Mouse (Mus musculus) embryo, embryonic 11.5 days (tissue): Measurements from ENCODE around the gene Pde4dip.

Experiments
- DNase-seq: peaks from one replicate; pipeline ENCODE4 v3.0.0-alpha.2; 2012; ENCODE audit warnings: low read depth, low spot score

Gene Pde4dip

DNA sequence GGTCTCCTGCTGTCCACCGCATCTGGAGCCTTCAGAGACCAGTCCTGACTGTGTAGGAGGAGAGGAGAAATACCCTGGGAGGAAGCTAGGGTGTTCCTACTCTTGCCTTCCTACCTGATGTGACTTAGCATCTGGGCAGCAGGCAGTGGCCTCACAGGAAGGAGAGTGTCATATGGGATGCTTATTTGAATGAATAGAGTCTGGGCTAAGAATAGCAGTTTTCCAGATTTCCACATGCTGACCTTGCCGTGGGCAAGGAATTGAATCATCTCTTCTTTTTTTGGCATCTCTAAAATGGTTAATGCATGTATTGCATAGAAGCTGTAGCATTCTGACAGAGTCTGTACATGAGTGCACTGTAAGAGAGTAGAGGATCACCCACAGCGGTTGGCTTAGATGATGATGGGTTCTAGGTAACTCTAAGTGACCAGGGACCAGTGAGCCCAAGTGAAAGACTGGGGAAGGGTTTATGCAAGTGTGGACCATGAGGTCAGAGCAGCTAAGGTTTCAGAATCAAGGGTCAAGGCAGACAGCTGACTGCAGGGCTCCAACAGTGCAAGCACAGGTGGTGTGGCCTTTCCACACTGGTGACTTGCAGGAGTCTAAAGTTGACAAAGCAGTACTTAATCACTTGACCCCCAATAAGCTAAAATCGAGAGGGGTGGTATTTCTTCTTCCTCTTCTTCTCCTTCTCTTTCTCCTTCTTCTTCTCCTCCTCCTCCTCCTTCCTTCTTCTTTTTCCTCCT, 202.0 kb downstream of the Pde4dip start:
- no peak for DNase-seq

DNA sequence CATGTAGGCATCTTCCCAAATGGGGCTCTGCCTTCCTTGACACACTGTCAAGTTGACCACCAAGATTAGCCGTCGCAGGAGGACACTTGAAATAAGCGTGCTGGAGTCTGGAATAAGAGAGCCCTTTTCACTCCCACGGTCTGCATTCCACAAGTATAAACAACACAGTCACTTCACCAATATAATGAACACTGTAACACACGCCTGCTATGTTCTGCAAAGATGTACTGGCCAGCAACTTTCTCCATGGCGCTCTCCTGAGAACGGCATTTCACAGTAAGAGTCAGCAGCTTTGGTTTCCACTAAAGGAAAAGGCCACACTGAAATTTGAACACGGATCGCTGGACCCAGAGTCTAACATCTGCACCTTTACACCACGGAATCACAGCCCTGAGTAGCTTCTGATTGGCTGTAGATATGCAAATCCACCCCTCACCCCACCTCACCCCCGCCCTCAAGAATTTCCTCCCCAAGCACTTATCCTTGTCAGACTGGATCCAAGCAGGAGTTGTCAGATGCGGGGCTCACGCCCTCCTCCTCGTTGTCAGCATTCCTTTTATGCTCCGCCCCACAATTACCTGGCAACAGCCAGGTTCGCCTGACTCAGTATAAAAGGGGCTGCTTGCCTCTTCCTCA, 204.8 kb downstream of the Pde4dip start:
- DNase-seq, result peak; percentile 9

DNA sequence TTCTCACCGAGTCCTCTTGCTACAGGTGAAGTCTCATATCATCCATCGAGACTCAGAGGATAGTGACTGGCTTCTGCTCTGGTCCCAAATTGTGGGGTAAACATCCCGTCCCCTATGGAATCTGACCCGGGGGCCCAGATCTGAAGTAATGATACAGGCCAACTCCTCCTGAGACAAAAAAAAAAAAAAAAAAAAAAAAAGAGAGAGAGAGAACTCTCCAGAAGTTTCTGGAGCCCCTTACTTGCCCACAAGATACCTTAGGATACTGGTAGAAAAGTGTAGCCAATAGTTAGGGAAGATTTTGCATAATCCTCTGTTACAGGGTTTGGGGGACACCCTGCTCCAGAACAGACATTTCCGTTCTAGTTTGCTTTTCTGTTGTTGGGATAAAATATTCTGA, 205.9 kb downstream of the Pde4dip start:
- DNase-seq, result no peak

DNA sequence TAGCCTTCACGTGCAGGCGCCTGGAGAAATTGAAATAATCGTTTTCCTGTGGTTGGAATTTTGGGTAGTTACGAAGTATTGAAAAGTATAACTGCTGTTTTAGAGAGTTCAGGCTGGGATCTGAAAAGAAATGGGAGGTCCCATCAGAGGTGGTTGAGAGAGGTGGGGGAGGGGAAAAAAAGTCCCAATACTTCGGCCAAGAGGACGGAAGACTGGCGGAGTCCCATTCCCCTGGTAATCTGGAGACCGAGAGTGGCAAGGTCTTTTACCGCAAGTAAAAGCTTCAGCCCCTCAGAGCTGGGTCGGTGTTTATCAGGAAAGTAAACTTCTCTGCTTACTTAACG, 206.4 kb downstream of the Pde4dip start:
- DNase-seq, result no peak

DNA sequence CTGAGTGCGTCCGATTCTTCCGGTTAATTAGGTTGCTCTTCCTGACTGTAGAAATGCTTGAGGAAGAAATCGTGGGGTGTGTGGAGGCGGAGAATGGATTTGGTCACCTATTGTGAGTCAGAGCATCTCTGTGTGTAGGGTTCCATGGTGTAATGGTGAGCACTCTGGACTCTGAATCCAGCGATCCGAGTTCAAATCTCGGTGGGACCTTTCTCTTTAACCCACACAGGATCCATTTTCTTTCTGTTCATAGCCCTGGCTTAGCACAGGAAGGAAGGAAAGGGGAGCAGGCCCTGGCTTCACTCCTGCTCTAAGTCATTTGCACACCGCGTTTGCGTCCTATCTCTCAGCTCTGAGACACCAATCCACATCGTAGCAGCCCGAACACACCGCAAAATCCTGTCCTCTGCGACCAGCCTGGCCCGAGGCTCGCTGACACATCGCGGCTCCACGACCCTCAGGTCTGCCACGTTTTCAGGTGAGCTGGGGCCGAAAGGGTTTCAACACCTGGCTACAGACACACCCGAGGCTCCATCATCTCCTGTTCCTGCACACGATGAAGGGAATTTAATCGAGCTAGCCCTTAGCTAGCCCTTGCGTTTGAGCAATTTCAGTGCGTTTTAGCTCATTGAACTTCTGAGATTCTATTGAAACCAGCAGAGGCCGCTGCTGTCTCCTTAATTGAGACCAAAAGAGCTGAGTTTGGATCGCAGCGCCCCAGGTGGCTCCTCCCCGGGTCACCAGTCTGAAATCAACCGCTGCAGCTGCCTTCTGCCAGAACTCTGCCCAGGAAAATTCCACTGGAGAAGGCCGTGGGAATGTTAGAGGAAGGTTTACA, 207.0 kb downstream of the Pde4dip start:
- peak; percentile 57 for DNase-seq

DNA sequence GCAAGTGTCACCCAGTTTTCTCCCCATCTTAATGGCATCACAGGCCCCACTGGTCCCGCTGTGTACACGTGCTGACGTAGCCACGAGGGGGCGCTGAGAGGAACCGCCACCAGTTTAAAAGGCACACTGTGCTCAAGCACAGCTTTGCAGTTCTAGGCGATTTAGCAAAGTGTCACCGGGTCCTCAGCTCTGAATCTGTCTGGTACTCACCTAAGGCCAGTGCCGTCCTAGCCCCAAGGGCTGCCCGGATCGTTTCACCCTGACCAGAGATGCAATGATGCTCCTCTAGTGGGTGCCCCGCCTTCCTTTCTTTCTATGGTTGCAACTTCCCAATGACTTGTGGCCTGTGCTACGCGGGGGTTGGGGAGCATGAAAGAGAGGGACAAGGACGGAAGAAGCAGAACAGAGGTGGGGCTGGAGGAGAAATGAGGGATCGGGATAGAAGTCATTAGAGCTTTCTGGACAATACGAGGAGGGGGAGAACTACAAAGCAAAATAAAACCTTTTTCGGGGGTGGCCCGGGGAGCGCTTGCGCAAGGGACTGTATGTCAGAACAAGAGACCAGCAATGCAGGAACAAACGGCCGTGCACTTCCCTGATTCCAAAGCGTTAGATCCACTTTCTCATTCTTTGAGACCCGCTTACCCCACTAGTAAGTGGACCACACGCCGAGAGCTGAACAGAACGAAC, 207.7 kb downstream of the Pde4dip start:
- peak; percentile 37 for DNase-seq

DNA sequence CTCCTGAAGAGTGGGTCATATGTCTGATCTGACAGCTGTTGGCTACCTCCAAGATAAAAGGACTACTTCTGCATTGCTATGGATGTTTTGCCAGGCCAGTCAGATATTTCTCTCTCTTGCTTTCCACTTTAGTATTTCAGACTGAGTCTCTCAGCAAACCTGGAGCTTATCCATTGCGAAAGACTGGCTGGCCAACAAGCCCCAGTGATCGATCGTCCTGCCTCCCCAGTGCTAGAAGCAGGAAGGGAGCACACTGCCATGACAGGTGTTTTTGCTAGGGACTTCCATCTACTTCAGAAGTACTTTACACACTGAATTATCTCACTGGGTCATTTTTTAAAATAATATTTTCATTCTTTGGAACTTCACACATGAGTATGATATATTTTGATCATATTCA, 210.1 kb downstream of the Pde4dip start:
- no peak for DNase-seq

DNA sequence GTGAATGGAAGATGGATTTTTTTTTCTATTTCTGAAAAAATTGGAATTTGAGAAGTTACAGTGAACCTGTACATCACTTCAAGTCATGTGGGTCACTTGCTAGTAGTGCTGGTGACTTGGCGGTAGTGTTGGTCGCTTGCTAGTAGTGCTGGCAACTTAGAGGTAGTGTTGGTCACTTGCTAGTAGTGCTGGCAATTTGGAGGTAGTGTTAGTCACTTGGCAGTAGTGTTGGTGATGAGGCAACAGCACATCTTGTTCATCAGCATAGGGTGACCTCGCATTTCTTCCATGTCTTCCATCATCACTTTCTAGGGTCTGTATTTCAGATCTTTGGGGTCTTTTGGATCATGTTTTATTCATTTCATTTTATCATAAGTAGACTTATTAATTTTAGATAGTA, 212.4 kb downstream of the Pde4dip start:
- no peak for DNase-seq

DNA sequence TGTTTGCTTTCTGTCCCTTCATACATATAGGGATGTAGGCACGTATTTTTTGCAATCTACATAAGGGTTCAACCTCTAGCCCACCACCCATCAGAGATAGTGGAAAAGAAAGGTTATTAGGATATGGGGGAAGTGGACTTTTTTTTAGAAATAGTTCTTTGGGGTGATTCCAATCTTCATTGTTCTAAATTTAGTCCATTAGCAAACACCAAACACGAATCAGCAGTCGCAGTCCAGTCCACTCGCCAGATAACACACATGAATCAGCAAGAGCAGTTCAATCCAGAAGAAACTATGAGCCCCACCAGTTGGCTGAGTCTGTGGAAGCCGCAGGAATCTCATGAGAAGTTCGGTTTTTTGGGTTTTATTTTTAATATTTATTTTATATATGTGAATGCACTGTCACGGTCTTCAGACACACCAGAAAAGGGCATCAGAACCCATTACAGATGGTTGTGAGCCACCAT, 213.8 kb downstream of the Pde4dip start, which contains the start of gene Gm17651:
TSS of gene Gm17651 (minus strand) at position 51 of the 467 bp plus-strand sequence.
- DNase-seq, result no peak

DNA sequence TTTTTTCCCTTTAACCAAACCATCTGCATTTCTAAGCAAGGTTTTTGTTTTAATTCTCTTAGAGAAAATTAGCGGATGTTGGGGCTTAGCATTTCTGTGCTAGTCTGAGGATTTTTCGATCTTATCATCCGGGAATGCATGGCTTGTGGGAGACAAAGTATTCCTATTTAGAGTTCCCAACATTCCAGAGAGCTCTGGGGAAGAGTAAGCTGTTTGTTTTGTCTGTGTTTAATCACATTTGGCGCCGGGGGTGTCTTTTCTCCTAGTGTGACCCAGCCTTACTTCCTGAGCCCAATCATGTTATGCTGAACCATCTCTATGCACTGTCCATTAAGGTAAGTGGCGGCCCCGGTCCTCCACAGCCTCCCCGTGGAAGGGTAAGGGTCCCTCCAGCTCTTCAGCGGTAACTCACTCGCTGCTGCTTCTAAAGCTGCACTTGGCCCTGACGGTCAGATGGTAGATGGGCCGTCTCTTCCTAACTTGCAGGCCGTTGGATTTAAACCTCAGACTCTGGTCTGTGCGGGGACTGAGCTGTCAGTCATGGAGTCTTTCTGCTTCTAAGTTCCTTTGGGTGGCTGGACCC, 221.3 kb downstream of the Pde4dip start:
- no peak for DNase-seq

DNA sequence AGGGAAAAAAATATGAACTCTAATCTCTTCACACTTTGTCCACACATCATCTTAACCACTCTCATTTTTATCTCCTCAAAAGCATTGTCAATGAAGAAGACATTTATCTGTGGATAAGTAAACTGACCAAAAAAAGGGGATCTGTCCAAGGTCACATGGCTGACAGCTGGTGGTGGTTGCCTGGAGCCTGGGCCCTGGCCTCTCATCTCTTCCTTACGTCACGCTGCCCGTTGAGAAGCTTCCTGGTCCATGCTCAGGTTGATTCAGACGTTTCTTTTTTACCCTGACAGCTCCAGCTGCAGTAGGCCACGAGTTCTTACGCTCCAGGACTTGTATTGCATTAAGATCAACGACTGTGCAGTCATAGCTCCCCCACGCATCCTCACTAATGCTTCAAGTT, 222.4 kb downstream of the Pde4dip start:
- no peak for DNase-seq

DNA sequence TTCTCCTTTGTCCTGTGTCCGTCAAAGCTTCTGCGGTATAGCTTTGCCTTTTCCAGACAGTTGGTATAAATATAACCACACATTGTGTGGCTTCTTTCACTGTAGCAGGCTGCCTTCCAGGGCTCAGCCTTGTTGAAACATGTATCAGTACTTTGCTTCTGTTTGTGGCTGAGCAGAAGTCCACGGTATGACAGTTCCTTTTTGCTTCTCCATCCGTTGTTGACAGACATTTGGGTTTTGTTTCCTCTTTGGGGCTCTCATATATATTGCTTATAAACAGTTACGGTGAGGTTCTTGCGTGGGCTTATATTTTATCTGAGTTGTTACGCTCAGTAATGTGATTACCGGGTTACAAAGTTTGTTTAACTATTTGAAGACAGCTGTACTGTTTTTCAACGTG, 223.0 kb downstream of the Pde4dip start:
- DNase-seq, result no peak

DNA sequence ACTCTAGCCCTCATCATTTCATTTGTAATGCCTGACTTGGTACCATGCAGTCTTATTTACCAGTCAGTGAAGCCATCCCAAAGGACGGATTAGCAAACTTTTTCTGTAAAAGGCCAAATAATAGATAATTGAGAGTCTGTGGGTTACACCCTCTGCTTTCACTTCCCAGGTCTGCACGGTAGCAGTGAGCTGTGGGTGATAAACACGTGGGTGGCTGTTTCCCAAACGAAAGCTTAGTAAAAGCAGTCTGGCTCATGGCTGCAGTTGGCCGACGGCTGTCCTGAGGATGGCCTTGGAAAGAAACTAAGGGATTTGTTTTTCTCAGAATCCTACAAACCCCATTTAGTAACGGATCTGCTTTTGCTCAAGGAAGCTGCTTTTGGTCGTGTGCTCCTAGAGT, 227.3 kb downstream of the Pde4dip start:
- no peak for DNase-seq

DNA sequence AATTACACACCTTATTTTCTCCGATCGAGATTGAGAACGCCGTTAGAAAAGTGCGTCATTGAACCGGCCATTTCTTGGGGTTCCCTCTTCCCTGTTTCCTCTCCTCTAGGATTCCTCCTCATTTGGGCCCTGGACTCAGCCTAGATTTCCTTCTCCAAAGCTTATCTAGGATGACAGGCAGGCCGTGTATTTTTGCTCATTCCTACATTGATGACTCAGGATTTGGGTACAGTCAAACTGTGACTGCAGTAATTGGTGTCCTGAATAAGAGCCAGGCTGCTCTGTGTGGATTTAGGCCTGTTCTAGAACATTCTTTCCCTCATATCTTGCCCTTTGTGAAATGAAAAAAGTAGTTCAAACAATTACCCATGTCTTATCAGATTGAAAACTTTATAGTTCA, 228.8 kb downstream of the Pde4dip start:
- no peak for DNase-seq

DNA sequence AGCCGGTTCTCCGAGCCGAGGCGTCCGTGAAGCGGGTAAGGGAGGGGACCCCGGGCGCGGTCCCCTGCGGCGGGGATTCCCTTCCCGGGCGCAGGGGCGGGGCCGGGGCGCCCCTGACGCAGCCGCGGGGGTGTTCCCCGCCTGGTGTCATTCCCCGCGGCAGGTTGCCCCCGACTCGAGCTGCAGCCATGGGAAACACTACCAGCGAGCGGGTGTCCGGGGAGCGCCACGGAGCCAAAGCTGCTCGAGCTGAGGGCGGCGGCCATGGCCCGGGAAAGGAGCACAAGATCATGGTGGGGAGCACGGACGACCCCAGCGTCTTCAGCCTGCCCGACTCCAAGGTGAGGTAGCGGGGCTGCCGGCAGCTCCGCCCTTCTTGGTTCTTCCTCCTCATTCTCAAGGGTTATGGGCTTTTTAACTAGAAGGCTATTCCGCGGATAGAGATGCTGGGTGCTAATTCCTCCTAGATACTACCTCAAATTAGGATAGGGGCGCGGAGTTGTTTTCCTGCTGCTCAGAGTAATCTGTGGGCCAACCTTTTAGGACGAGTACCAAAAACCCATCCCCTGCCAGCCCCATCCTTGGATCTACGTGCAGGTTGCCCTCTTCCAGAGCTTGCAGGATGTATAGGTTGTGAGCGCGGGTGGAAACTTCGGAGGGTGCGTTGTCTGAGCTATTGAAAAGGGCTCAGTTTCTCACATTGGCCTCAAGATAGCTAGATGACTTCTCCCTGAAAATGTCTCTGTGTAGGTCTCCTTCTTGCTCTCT, 229.9 kb downstream of the Pde4dip start:
- no peak for DNase-seq

DNA sequence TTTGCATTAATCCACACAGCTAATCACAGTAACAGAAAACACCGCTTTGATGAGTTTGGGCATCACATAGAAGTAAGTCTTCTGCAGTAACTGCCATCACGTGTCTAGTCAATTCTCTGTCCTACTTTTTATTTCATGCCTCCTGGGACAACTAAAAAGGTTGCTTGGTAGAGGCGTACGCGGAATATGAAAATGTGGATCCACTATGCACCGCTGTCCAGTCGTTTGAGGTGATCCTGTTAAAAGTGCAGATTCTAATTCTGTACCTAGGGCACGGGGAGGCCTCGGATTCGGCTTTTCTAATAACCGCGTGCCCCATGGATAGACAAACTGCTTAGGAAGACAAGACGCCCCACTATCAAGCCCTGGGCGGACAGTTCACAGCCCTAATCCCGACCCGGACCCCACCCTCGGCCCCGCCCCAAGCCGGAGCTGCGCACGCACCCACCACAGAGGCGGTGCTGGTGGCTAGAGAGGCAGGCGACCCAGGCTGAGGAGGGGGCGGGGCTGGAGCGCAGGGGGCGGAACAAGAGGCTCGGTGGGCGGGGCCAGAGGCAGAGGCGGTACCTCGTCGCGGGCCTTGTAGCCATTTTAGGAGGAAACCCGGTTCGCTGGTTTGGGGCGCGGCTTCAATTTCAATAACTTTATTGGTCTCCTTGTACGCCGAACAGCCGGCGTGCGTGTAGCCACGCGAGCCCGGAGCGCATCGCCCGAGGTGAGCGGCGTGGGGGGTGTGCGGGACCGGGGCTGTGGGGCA, 230.7 kb downstream of the Pde4dip start, which contains the start of gene Prkab2:
TSS of gene Prkab2 (plus strand) at position 539 of the 757 bp plus-strand sequence.
- DNase-seq, result peak; percentile 94

DNA sequence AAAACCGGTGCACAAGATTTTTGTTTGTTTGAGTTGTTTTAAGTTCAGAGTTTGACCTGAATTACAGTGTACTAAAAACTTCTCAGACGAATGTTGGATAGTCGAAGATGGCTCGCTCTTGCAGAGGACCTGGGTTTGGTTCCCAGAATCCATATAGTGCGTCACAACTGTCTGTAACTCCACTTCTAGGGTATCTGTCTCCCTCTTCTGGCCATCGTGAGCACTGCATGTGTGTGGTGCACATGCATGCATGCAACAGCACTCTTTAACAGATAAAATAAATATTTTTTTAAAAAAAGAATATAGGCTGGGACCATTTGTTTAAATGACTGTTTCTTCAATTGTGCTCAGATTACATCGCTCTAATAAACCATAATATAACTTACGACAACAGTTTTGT, 233.6 kb downstream of the Pde4dip start:
- no peak for DNase-seq

DNA sequence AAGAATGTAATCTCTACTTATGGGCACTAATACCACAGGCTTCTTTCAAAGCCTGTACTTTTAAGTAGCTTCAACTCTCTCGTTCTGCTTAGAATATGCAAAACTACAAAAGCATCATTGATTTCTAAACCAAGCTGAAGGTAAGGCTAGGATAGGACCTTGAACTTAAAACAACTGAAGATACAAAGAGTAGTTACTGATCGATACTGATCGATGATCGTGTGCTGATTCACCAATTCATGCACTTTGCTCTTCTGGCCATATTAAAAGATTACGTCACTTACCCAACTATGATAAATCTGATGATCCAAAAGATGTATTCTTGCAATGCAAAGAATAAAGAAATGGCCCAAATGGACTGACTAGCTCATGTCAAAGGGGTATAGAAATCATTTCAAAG, 234.7 kb downstream of the Pde4dip start:
- DNase-seq, result no peak

DNA sequence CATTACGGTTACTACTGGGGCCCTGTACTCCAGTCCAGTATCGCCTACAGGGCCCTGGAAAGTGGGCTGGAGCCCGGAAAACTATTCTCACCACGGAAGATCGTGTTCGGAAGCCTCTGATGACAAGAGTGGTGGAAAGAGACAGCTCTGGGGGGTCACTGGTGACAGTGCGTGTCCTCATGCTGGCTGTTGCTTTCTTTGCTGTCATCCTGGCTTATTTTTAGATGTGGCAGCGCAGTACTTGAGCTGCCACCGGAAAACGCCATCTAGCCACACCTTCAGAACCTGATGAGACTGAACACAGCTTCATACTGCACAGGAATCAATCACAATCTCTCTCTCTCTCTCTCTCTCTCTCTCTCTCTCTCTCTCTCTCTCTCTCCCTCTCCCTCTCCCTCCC, 236.9 kb downstream of the Pde4dip start:
- DNase-seq, result no peak

DNA sequence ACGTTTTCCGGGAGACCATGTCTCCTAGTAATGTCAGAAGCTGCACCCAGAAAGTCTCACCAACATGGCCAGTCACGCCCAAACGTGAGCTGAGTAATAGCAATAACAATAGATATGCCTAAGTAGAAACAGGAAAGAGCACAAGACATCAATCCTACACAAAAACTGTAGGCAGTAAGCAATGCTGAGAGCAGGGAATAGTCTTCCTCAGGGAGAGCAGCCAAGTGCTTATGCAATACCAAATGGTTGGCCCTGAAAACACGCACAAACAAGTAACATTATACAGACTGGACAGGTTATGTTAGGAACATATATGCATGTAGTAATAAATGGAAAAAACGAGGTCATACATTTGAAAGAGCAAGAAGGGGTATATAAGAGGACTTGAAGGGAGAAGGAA, 239.0 kb downstream of the Pde4dip start:
- no peak for DNase-seq
